Mouse (Mus musculus) G1E-ER4 (cell line): ENCODE results near the gene Cnnm4. TPM values are rescaled to one million over a fixed set of nuclear protein-coding genes. Genes with fewer than 3 reads are reported as not detected.

ENCODE experiments used
- GATA1 ChIP-seq: IDR thresholded peaks from one replicate; pipeline ENCODE4 v1.8.0; 2012; ENCODE audit warnings: low read length, inconsistent platforms
- polyA plus RNA-seq: library from polyadenylated mRNA; stranded (reverse); fragments of >175 nt; gene quantifications from 2 replicates; pipeline ENCODE4 v1.2.3, GENCODE M21; 2012

Cnnm4 gene
- 1.3 and 2.1 TPM in 2 replicates for polyA plus RNA-seq

DNA sequence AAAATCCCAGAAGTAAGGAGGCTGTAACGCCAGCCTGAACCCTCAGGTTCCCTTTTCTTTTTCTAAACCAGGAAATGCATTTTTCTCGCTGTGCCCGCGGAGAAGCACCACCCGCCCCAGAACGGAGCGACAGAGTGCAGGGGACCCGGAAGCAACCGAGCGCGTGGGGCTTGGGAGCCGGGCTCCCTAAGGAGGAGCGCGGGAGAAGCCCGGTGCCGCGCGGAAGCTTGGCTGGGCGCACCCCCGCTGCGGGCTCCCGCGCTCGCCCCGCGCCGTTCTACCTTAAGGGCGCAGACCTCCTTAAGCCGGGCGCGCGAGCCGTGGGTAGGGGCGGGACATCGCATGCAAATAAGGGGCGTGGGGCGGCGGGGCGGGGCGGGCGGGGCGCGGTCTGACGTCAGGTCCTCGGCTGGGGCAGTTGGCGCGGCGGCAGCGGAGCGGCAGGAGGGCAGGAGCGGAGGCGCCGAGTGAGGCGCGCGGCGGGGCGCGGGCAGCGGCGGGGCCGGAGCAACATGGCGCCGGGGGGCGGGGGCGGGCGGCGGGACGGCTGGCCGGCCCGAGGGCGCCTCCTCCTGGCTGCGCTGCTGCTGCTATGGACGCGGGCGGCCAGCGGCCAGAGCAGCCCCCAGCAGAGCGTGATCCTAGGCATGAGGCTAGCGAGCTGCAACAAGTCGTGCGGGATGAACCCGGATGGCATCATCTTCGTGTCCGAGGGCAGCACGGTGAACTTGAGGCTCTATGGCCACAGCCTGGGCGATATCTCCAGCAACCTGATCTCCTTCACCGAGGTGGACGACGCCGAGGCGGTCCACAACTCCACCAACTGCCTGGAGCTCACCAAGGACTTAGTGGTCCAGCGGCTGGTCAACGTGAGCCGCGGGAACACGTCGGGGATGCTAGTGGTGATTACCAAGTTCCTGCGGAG is at the start of gene Cnnm4:
TSS of gene Cnnm4 (plus strand) at position 440 of the 925 bp plus-strand sequence.
- TF ChIP-seq GATA1 = no peak

GRCm38 (mm10) chr1:36429511-36429910 is 41.9 kb upstream of the Cnnm4 start:
- TF ChIP-seq GATA1 = no peak

- TF ChIP-seq GATA1 = no peak
Measured at GRCm38 (mm10) chr1:36432999-36433398, 38.4 kb upstream of the Cnnm4 start.

DNA sequence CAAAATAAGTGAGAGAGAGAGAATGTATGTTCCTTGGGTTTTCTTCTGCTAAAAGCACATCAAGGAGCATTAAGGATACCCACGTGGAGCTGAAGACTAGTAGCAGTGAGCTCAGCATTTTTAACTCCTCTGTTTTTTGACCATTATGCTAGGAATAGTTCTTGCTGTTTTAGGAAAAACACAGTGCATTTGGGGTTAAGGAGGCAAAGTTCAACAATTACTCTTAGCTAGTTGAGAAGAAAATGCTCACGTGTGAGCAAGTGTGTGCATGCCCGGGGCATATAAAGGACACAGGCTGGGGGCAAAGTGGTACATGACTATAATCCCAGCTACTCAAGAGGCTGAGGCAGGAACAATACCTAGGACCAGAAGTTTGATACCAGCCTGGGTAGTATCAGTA is 37.8 kb upstream of the Cnnm4 start:
- no peak for TF ChIP-seq GATA1

GRCm38 (mm10) chr1:36435071-36435470 is 36.3 kb upstream of the Cnnm4 start:
- TF ChIP-seq GATA1 = no peak

DNA sequence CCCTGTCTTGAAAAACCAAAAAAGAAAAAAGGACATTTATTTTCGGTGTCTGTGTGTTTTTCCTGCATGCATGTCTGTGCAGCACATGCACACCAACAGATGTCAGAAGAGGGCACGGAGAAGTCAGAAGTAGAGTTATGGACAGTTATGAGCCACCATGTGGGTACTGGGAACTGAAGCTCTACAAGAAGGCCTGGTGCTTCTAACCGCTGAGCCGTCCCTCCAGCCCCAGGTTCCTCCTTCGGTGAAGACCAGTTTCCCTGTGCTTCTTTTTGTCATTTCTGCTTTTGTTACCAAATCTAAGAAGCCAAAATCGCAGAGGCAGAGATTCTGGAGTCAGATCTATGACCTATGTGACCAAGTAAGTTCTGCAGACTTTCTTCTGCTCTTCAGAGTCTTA is 34.9 kb upstream of the Cnnm4 start:
- TF ChIP-seq GATA1 = no peak

DNA sequence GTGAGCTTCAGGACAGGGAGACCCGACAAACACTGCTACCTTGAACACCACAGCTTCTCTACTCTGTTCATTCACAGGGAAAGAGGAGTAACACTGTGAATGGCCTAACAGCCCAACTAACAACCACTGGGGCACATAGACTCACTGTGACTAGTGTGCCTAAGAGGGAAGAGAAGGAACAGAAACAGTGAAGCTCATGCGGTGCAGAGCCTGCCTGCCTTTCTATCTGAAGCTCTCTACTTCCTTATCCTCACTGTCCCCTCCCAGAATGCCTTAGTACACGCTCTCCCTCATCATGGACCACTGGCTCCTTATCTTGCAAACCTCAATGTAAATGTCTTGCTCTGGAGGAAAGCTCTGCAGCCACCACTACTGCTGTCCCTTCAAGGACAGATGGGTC is 34.2 kb upstream of the Cnnm4 start:
- TF ChIP-seq GATA1 = no peak

GRCm38 (mm10) chr1:36441101-36441500 is 30.3 kb upstream of the Cnnm4 start:
- no peak for TF ChIP-seq GATA1

GRCm38 (mm10) chr1:36444471-36445464 is 26.7 kb upstream of the Cnnm4 start, which contains the start of gene Lman2l:
Gene Lman2l (minus strand): TSS chr1:36445271.
- TF ChIP-seq GATA1 = no peak

- no peak for TF ChIP-seq GATA1
Measured at GRCm38 (mm10) chr1:36445508-36445907, 25.9 kb upstream of the Cnnm4 start.

DNA sequence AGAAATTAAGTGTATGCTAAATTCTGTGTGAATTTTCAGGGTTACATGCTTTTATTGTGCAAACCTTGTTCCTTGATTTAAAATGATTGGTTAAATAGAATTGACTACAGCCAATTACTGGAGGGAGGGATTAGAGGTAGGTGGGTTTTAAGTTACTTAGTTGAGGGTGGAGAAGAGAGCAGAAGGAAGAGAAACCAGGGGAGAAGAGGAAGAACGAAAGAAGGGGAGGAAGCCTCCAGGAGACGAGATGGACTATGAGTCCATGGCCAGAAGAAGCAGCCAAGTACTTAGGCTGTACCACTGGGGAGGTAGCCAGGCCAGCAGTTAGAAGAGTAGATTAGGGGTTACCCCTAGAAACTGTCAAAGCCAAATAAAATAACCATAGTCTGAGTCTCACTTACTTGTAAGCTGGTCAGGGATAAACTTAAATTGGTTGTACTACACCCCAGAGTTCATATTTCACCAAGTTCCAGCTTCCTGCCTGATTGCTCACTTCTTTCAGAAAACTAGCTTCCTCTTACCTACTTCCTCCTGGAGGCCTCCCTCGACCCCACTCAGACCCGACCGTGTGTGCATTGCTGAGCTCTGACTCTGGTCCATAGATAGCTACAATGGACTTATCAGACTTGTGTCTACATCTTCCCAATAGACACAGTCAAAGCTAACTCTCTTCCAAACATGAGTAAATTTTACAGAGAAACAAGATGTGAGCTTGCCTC is 25.2 kb upstream of the Cnnm4 start:
- no peak for TF ChIP-seq GATA1

GRCm38 (mm10) chr1:36446841-36447240 is 24.6 kb upstream of the Cnnm4 start:
- TF ChIP-seq GATA1 = no peak

- TF ChIP-seq GATA1 = no peak
Measured at GRCm38 (mm10) chr1:36454055-36454815, 17.2 kb upstream of the Cnnm4 start.

DNA sequence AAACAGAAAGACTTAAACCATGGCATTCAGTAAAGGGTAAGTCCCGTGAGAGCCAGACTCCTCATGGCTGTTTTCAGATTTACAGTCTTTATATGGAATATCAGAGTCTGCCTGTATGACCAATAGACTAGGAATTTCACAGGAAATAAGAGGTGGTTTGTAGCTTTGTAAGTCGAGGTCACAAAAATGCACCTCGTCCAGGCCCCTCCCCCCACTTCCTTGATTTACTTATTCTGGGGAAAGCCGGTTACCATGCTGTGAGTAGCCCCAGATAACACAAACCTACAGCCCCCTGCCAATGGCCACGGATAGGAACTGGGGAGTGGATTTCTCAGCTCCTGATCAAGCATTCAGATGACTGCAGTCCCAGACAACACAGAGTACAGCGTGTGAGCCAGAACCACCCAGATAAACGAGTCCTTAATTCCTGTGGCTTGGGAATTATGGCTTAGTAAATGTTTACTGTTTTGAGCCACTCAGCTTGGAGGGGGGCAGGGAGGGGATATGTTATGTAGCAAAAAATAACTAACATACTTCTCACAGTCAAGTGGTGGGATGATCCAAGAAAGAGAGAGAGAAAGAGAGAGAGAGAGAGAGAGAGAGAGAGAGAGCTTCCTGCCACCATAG is 13.9 kb upstream of the Cnnm4 start:
- TF ChIP-seq GATA1 = no peak
